Mouse (Mus musculus): ENCODE data around the gene Ctse.

- TF ChIP-seq POLR2AphosphoS5 (IDR thresholded peaks at IDR 0.05; ENCODE audit: borderline replicate concordance, low read depth, low read length) (no peak), CTCF (IDR thresholded peaks at IDR 0.05 in 2 of 3, conservative IDR thresholded peaks at IDR 0.05 in 1 of 3; ENCODE audit: control insufficient read depth in 1 of 3, insufficient read depth in 1 of 3, low read depth in 2 of 3, low read length in 3 of 3, poor library complexity in 1 of 3, severe bottlenecking in 1 of 3) (no peak), EP300 (IDR thresholded peaks at IDR 0.05; ENCODE audit: low read depth in 1 of 2, low read length in 2 of 2) (no peak), ZNF384 (IDR thresholded peaks at IDR 0.05; ENCODE audit: low read depth, low read length) (no peak), ETS1 (IDR thresholded peaks at IDR 0.05; ENCODE audit: low read depth, low read length) (no peak), GABPA (IDR thresholded peaks at IDR 0.05; ENCODE audit: low read depth, low read length) (no peak), POLR2A (IDR thresholded peaks at IDR 0.05; ENCODE audit: control insufficient read depth in 1 of 2, insufficient read depth in 1 of 2, low read depth in 1 of 2, low read length in 2 of 2, poor library complexity in 1 of 2) (no peak), HCFC1 (IDR thresholded peaks at IDR 0.05; ENCODE audit: low read depth, low read length) (no peak), CHD2 (IDR thresholded peaks at IDR 0.05; ENCODE audit: low read length) (no peak), MAFK (IDR thresholded peaks at IDR 0.05; ENCODE audit: borderline replicate concordance, low read depth, low read length) (no peak), TCF12 (IDR thresholded peaks at IDR 0.05; ENCODE audit: low read depth, low read length) (no peak), MYB (IDR thresholded peaks at IDR 0.05; ENCODE audit: low read depth, low read length) (no peak), GATA1 (IDR thresholded peaks at IDR 0.05; ENCODE audit: low read depth, low read length) (no peak), SMC3 (IDR thresholded peaks at IDR 0.05; ENCODE audit: low read depth, low read length) (no peak)
Measured at GRCm38 (mm10) chr1:131612556-131613155, 25.4 kb upstream of the Ctse start.

All from MEL (cell line).